ENCODE assay signal across 9 mouse cellular contexts in the genomic region with DNA sequence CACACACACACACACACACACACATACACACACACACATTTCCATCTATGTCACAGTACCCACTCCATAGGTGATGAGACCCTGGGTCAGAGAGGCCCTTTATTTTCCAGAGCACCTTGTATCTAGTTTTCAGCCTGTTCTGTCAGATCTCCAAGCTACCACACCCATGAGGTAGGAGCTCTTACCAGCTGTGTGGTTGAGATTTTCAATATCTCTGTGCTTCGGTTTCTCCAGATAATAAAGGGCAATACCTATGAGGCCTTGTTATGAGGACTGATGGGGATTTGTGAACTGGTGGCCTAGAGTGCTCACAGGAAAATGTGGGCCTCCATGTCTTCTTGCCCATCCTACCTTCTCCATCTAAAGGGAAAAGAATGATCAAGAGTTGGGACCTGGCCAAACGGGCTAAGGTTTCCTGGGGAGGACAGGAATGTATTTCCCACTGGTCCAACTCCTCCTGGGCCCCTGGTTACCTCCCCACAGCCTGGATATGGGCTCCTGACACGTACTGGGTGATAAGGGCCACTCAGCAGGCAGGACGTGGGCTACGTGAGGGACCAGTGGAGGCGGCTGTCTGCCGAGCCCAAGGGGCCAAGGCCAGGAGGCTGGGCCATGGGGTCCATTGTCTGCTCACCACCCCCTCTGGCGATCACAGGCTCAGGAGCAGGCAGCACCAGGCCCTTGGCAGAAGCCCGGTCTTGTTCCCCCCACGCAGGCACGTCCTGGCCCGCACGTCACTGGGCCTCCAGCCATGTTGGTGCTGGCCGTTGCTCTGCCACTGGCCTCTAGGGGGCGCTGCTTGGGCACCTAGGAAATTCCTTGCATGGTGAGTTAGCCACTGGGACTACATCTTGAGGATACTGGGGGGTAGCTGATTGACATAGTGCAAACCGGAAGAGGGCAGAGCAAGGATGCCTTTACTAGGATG. TPM values are rescaled to one million over a fixed set of nuclear protein-coding genes. Genes with fewer than 3 reads are reported as not detected.
DNase-seq lines count a peak whose midpoint lies in the region; ATAC-seq and TF ChIP-seq lines count a peak whose summit lies in the region.
"Had no signal": no experiment of that assay in that cellular context is flagged by ENCODE, and none has a peak within 500 bp of the region (broad histone marks: within the 10 kb centered on the region; RNA-seq: fewer than 3 reads in every experiment).

No protein-coding gene starts in this region.

- H3K4me1 ChIP-seq in hindbrain, embryonic 11.5 days (replicated peaks; ENCODE audit: control insufficient read depth, insufficient read depth, low read length): no peaks in the 10 kb centered on the region
- peaks cover 2% of the 10 kb centered on the region; the same call in 1 of the 2 replicates for H3K4me1 ChIP-seq in hindbrain, embryonic 13.5 days (replicated peaks)
- peaks cover 20 to 23% of the 10 kb centered on the region in 2 experiments for H3K4me1 ChIP-seq in CH12.LX (ENCODE audit: control insufficient read depth in 1 of 2, insufficient read depth in 2 of 2)

- no peak overlapping the region for H3K9ac ChIP-seq in hindbrain, embryonic 11.5 days (ENCODE audit: low read depth, low read length)
- H3K9ac ChIP-seq in hindbrain, embryonic 13.5 days: no peak overlapping the region
- no peak overlapping the region for H3K9ac ChIP-seq in CH12.LX (ENCODE audit: insufficient read depth, low read depth)

- TF ChIP-seq RAD21 in CH12.LX (IDR thresholded peaks at IDR 0.05; ENCODE audit: low read depth, low read length): peak; percentile 18

- H3K36me3 ChIP-seq in hindbrain, embryonic 11.5 days (ENCODE audit: control insufficient read depth, insufficient read depth, low read length): no peaks in the 10 kb centered on the region
- H3K36me3 ChIP-seq in hindbrain, embryonic 13.5 days: no peaks in the 10 kb centered on the region
- no peaks in the 10 kb centered on the region for H3K36me3 ChIP-seq in CH12.LX (replicated peaks in 1 of 2; ENCODE audit: control insufficient read depth in 1 of 2, insufficient read depth in 1 of 2, low read length in 1 of 2)

- H3K4me2 ChIP-seq in hindbrain, embryonic 11.5 days (replicated peaks; ENCODE audit: low read depth, low read length): no peak overlapping the region
- no peak overlapping the region for H3K4me2 ChIP-seq in hindbrain, embryonic 13.5 days
- no peak overlapping the region for H3K4me2 ChIP-seq in CH12.LX (ENCODE audit: insufficient read depth, low read depth, poor library complexity, severe bottlenecking)

- 73% methylated on average over 16 of the region's 16 CpGs for WGBS in hindbrain, embryonic 11.5 days
- WGBS in hindbrain, embryonic 13.5 days: 70% methylated on average over 16 of the region's 16 CpGs

- peak in 1 of 2 experiments; percentile 59; a peak in 2 of 4 replicates for TF ChIP-seq CTCF in CH12.LX (conservative IDR thresholded peaks at IDR 0.05 in 1 of 2, IDR thresholded peaks at IDR 0.05 in 1 of 2; ENCODE audit: low read depth in 2 of 2, low read length in 2 of 2)

- H3K27me3 ChIP-seq in hindbrain, embryonic 11.5 days (ENCODE audit: control insufficient read depth, insufficient read depth, low read length): no peaks in the 10 kb centered on the region
- no peaks in the 10 kb centered on the region for H3K27me3 ChIP-seq in hindbrain, embryonic 13.5 days
- peaks cover 79% of the 10 kb centered on the region for H3K27me3 ChIP-seq in CH12.LX (replicated peaks)

- peak; percentile 46 for DNase-seq in hindbrain, embryonic 11.5 days (ENCODE audit: low spot score)
- DNase-seq in CH12.LX (ENCODE audit: extremely low read depth): no peak
- peak; percentile 62 for DNase-seq in cerebellum, adult 8-10 months
- peak; percentile 74 for DNase-seq in gastrocnemius, postnatal 14 days
- peak; percentile 82 to 83 for DNase-seq in layer of hippocampus, postnatal 10 days (ENCODE audit: low spot score in 2 of 2)
- peak; percentile 70 for DNase-seq in ovary, postnatal 36 days (ENCODE audit: low spot score)
- DNase-seq in kidney, postnatal 10 days: no peak

- in situ Hi-C loops in CH12.LX (cut with MboI; ENCODE audit: low pct_ligation_motif_present, low pct_unique_long_range_greater_than_20kb, low sequenced_read_pairs): no loop called here

- H3K4me3 ChIP-seq in hindbrain, embryonic 11.5 days (ENCODE audit: low read depth, low read length): no peak overlapping the region
- no peak overlapping the region for H3K4me3 ChIP-seq in hindbrain, embryonic 13.5 days
- no peak overlapping the region for H3K4me3 ChIP-seq in CH12.LX (replicated peaks in 1 of 3; ENCODE audit: low read depth in 2 of 3, low read length in 2 of 3, poor library complexity in 1 of 3)

- no peak for TF ChIP-seq EP300 in CH12.LX (IDR thresholded peaks at IDR 0.05; ENCODE audit: low read length)

- TF ChIP-seq POLR2A in CH12.LX (IDR thresholded peaks at IDR 0.05; ENCODE audit: low read depth, low read length): no peak

- 0 out of 2 replicates have a peak, but pooled peaks have one; percentile 49 for ATAC-seq in hindbrain, embryonic 11.5 days (ENCODE audit: low FRiP score)
- ATAC-seq in hindbrain, embryonic 13.5 days (ENCODE audit: low FRiP score): no peak

- H3K79me2 ChIP-seq in CH12.LX (replicated peaks; ENCODE audit: control insufficient read depth, extremely low read depth, insufficient read depth, poor library complexity, severe bottlenecking): no peaks in the 10 kb centered on the region

- dilution Hi-C loops in CH12.LX (cut with MboI; ENCODE audit: extremely low pct_ligation_motif_present, extremely low pct_unique_long_range_greater_than_20kb, low sequenced_read_pairs): no loop called here

- no peaks in the 10 kb centered on the region for H3K9me3 ChIP-seq in hindbrain, embryonic 11.5 days (ENCODE audit: control insufficient read depth, low read length)
- H3K9me3 ChIP-seq in hindbrain, embryonic 13.5 days: no peaks in the 10 kb centered on the region
- peaks cover 10% of the 10 kb centered on the region for H3K9me3 ChIP-seq in CH12.LX (replicated peaks; ENCODE audit: low read length)

- H3K27ac ChIP-seq in hindbrain, embryonic 11.5 days (ENCODE audit: low read depth, low read length): no peak overlapping the region
- H3K27ac ChIP-seq in hindbrain, embryonic 13.5 days: no peak overlapping the region
- no peak overlapping the region for H3K27ac ChIP-seq in CH12.LX (ENCODE audit: insufficient read depth, low read depth)

- intact Hi-C loops in gastrocnemius, postnatal 14 days (cut with DNase I; ENCODE audit: low total_unique reads): no loop called here

TF ChIP-seq in CH12.LX, 34 proteins besides CTCF, POLR2A, EP300 and RAD21:
- TF ChIP-seq NRF1 (IDR thresholded peaks at IDR 0.05; ENCODE audit: low read depth, low read length) (no peak), TBP (conservative IDR thresholded peaks at IDR 0.05; ENCODE audit: low read depth, low read length) (no peak), NELFE (IDR thresholded peaks at IDR 0.05; ENCODE audit: low read depth, low read length) (no peak), POLR2AphosphoS2 (IDR thresholded peaks at IDR 0.05; ENCODE audit: low read depth, low read length) (no peak), MAZ (IDR thresholded peaks at IDR 0.05; ENCODE audit: low read depth, low read length) (no peak), PAX5 (IDR thresholded peaks at IDR 0.05; ENCODE audit: low read length) (no peak), USF2 (conservative IDR thresholded peaks at IDR 0.05; ENCODE audit: low read depth, low read length) (no peak), MXI1 (IDR thresholded peaks at IDR 0.05; ENCODE audit: low read depth, low read length) (no peak), MYC (IDR thresholded peaks at IDR 0.05; ENCODE audit: low read depth, low read length) (no peak), SIN3A (IDR thresholded peaks at IDR 0.05; ENCODE audit: low read length) (no peak), GABPA (IDR thresholded peaks at IDR 0.05; ENCODE audit: insufficient replicate concordance, low read depth, low read length) (no peak), ZMIZ1 (IDR thresholded peaks at IDR 0.05; ENCODE audit: low read depth, low read length) (no peak), CHD2 (IDR thresholded peaks at IDR 0.05; ENCODE audit: low read length) (no peak), MEF2A (IDR thresholded peaks at IDR 0.05; ENCODE audit: borderline replicate concordance, low read depth, low read length) (no peak), MAFK (IDR thresholded peaks at IDR 0.05; ENCODE audit: insufficient replicate concordance, low read length) (no peak)

RNA-seq across cellular contexts. Expression of a gene that starts 14.5 kb away (rescaled TPM):
- polyA plus RNA-seq in hindbrain, embryonic 11.5 days (2014; fragmentation: Nextera tagmentation; extraction: Ambion mirVana): 0.32 and 0.37 TPM in 2 replicates
- polyA plus RNA-seq in hindbrain, embryonic 13.5 days (2015; fragmentation: Nextera tagmentation; extraction: Ambion mirVana): not detected in 2 replicates
- total RNA-seq in CH12.LX (2012; rRNA removed) (0.38 TPM in 1 of 2 replicates, not detected in the other), CH12.LX (2014; rRNA removed) (not detected in 2 replicates)
- polyA plus RNA-seq in CH12.LX (2012; ENCODE audit: insufficient read length, low read depth): not detected in 2 replicates
- total RNA-seq in gastrocnemius, postnatal 14 days (2021): not detected
- not detected for total RNA-seq in layer of hippocampus, postnatal 10 days (2021)
- polyA plus RNA-seq: large intestine, adult 2 months had no signal

Comparison
In these comparisons a context has a peak if more than half of its experiments do, and no peak if none do; other contexts are left out.
1. DNase-seq: peak in hindbrain, embryonic 11.5 days (single experiment), cerebellum, adult 8-10 months (single experiment), gastrocnemius, postnatal 14 days (single experiment), layer of hippocampus, postnatal 10 days (2 of 2) and ovary, postnatal 36 days (single experiment); none in CH12.LX (single experiment) and kidney, postnatal 10 days (single experiment).